Mouse (Mus musculus) kidney, embryonic 16.5 days (tissue): ENCODE data around the gene Atp2c1. TPM values are rescaled to one million over a fixed set of nuclear protein-coding genes. Genes with fewer than 3 reads are reported as not detected.

Source experiments
- ATAC-seq: fragments of 200-750 bp; cut with Nextera tagmentation; 2 replicates; pipeline ENCODE4 v1.8.0; 2017; ENCODE audit warnings: moderate TSS enrichment; ENCODE audit not compliant: low FRiP score, low TSS enrichment
- H3K27ac ChIP-seq: fragments of 300-500 bp; sonication (generic); 2 replicates; pipeline ENCODE4 v1.5.1; 2014; ENCODE audit warnings: low read length
- H3K27me3 ChIP-seq: fragments of 300-500 bp; sonication (generic); 2 replicates; pipeline ENCODE4 v1.6.1; 2014; ENCODE audit warnings: low read length, control low read depth, mixed read lengths; ENCODE audit not compliant: insufficient read depth
- H3K36me3 ChIP-seq: fragments of 300-500 bp; sonication (generic); 2 replicates; pipeline ENCODE4 v1.6.1; 2014; ENCODE audit warnings: low read length, control low read depth, mixed read lengths; ENCODE audit not compliant: insufficient read depth
- H3K4me1 ChIP-seq: fragments of 300-500 bp; sonication (generic); 2 replicates; pipeline ENCODE4 v1.6.1; 2014; ENCODE audit warnings: low read length, control low read depth, mixed read lengths; ENCODE audit not compliant: insufficient read depth
- H3K4me2 ChIP-seq: fragments of 300-500 bp; sonication (generic); replicated peaks from 2 replicates; pipeline ENCODE4 v1.6.1; 2014; ENCODE audit warnings: low read depth, low read length
- H3K4me3 ChIP-seq: fragments of 300-500 bp; sonication (generic); 2 replicates; pipeline ENCODE4 v1.5.1; 2014; ENCODE audit warnings: mild to moderate bottlenecking, low read length
- H3K9ac ChIP-seq: fragments of 300-500 bp; sonication (generic); replicated peaks from 2 replicates; pipeline ENCODE4 v1.6.1; 2014; ENCODE audit warnings: low read length
- H3K9me3 ChIP-seq: fragments of 300-500 bp; sonication (generic); 2 replicates; pipeline ENCODE4 v1.6.1; 2016; ENCODE audit warnings: low read length, control low read depth
- WGBS: fragments of 180-500 bp; shearing (Covaris S2); extraction: QIAGEN DNeasy Blood & Tissue Kit; methylation state at CpG from one replicate; pipeline ENCODE4 v1.1.7; 2014; 5-methylcytosine and 5-hydroxymethylcytosine counted together
- polyA plus RNA-seq: library from polyadenylated mRNA; unstranded; fragments of >200 nt; fragmentation: Nextera tagmentation; extraction: Ambion mirVana; gene quantifications from 2 replicates; pipeline ENCODE4 v1.2.1, GENCODE M21; 2015

Atp2c1 gene
- polyA plus RNA-seq, 1 experiment from 2014 or later: 76.3 TPM

DNA sequence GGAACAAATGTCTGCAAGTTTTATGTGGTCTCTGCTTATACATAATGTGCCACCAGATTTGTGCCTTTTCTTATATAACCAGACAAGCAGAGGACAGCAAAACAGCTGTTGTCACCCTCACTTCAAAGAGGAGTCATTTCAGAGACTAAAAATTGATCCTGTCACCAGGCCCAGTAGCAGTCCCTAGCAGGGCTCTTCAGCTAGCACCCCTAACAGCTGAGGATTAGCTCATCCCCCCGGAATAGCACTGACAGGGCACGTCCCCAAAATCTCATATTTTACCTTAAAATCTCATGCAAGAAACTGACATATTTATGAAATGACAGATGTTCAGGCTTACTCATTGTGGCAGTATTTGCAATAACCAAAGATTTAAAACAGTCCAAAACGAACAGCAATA is 149.5 kb downstream of the Atp2c1 start:
- Histone ChIP-seq H3K36me3 (no peaks in the 10 kb centered on the region), H3K9me3 (no peaks in the 10 kb centered on the region), H3K4me2 (no peak overlapping the region), H3K9ac (no peak overlapping the region), H3K27me3 (no peaks in the 10 kb centered on the region), H3K27ac (no peak overlapping the region), H3K4me3 (no peak overlapping the region), H3K4me1 (no peaks in the 10 kb centered on the region)
- no peak for ATAC-seq
- 68% methylated on average over 3 of the region's 3 CpGs for WGBS

DNA sequence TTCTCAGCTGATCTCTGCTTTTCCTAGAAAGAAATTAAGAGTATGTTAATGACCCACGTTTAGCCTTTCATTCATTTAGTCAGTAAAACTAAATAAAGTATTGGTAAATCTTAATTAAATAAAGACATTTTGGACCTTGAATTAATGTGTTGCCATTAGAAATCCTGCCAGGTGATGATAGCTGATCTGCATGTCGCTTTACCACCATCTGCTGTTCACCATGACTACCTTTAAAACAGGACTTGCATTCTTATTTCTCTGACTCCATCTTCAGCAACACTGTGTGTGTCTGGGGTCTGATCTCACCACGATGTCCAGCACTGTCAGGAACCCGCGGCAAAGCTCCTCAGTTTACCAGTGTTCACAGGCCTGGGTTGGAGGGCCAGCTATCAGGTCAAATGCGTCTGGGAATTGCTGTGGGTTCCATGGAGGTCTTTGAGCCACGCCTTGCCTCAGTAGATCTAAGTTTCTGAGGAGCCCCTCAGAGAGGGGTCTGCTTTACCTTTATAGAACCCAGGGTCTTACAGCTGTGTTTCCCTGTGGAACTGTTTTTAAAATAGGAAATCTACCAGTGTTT is 150.1 kb downstream of the Atp2c1 start:
- 82% methylated on average over 7 of the region's 7 CpGs for WGBS
- H3K4me2 ChIP-seq: no peak overlapping the region
- ATAC-seq: no peak
- no peak overlapping the region for H3K9ac ChIP-seq
- H3K27ac ChIP-seq: no peak overlapping the region
- H3K27me3 ChIP-seq: no peaks in the 10 kb centered on the region
- H3K4me3 ChIP-seq: no peak overlapping the region
- no peaks in the 10 kb centered on the region for H3K9me3 ChIP-seq
- no peaks in the 10 kb centered on the region for H3K36me3 ChIP-seq
- no peaks in the 10 kb centered on the region for H3K4me1 ChIP-seq

DNA sequence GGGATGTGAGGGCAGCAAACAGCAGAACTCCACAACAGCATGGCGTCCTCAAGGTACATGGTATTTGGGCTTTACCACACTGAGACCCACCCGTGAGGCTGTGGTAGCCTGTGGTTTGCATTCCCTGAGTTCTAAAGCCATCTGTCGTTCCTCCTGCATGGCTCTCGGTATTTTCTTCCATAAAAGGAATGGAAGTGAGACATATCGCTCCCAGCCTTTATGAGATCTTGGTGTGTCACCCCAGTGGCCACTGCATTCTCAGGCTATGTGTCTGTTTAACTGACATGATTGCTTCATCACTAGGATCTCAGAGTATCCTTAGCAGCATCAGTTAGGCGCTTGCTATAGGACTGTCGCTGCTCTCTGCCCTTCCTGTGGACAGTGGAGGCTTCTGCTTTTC is 150.7 kb downstream of the Atp2c1 start:
- no peak for ATAC-seq
- Histone ChIP-seq H3K36me3 (no peaks in the 10 kb centered on the region), H3K27me3 (no peaks in the 10 kb centered on the region), H3K27ac (no peak overlapping the region), H3K9me3 (no peaks in the 10 kb centered on the region), H3K9ac (no peak overlapping the region), H3K4me1 (no peaks in the 10 kb centered on the region), H3K4me3 (no peak overlapping the region), H3K4me2 (no peak overlapping the region)
- WGBS: 72% methylated on average over 7 of the region's 7 CpGs

DNA sequence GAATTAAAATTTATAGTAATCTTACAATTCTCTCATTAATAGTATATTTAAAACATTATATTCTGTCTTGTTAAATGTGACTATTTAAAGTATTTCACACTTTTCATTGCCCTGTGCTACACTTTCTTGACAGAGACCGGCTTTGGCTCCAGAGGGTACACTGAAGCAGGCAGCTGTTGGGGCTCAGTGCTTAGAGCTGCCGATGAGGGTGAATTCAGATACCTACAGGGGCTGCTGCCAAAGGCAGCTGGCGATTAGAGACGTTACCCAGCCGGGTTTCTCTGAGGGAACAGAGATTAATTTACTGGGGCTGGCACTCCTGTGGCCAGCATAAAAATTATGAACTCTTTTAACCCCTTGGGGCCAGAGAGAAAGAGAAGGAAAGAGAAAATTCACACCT is 152.8 kb downstream of the Atp2c1 start:
- no peak for ATAC-seq
- Histone ChIP-seq H3K4me1 (no peaks in the 10 kb centered on the region), H3K27me3 (no peaks in the 10 kb centered on the region), H3K4me2 (no peak overlapping the region), H3K9me3 (no peaks in the 10 kb centered on the region), H3K4me3 (no peak overlapping the region), H3K27ac (no peak overlapping the region), H3K36me3 (no peaks in the 10 kb centered on the region), H3K9ac (no peak overlapping the region)
- 50% methylated on average over 5 of the region's 5 CpGs for WGBS

DNA sequence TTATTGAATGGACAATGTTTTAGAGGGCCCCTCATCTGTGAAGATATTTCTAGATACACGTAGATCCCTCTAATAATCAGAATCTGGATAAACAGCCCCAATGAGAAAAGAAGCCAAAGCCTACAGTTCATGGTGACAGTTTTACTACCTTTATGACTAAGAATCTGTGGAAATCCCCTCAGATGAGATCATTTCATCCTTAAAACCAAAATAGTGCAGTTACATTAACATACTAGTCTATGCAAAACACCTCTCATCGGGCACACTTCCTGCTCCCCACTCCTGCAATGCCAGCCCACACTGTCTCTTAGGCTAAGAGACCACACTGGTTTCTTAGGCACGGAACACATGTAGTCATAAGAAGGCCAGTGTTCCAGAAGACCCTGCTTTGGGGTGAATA is 158.5 kb downstream of the Atp2c1 start:
- WGBS: 77% methylated on average over 3 of the region's 3 CpGs
- no peak for ATAC-seq
- Histone ChIP-seq H3K4me1 (no peaks in the 10 kb centered on the region), H3K4me3 (no peak overlapping the region), H3K9ac (no peak overlapping the region), H3K4me2 (no peak overlapping the region), H3K27me3 (no peaks in the 10 kb centered on the region), H3K27ac (no peak overlapping the region), H3K9me3 (no peaks in the 10 kb centered on the region), H3K36me3 (no peaks in the 10 kb centered on the region)

DNA sequence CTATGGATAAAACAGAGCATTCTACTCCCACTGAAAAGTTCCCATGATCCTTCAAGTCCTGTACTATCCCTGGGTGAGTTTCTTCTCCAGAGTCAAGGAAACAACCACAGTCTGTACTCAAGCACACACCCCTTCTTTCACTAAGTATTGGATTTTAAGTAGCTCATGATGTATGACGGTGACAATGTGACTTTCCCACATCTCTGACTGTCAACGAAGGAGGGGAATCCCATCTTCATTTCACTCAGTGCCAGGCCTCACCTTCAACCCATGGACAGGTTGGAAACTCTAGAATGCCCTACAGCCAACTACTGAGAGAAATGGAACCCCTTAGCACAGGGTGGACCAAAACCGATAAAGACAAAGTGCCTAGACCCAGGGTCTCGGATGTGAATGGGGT is 160.9 kb downstream of the Atp2c1 start:
- H3K27ac ChIP-seq: no peak overlapping the region
- ATAC-seq: no peak
- no peaks in the 10 kb centered on the region for H3K27me3 ChIP-seq
- no peaks in the 10 kb centered on the region for H3K4me1 ChIP-seq
- H3K36me3 ChIP-seq: no peaks in the 10 kb centered on the region
- H3K9ac ChIP-seq: no peak overlapping the region
- WGBS: 88% methylated on average over 4 of the region's 4 CpGs
- H3K9me3 ChIP-seq: no peaks in the 10 kb centered on the region
- H3K4me3 ChIP-seq: no peak overlapping the region
- no peak overlapping the region for H3K4me2 ChIP-seq

DNA sequence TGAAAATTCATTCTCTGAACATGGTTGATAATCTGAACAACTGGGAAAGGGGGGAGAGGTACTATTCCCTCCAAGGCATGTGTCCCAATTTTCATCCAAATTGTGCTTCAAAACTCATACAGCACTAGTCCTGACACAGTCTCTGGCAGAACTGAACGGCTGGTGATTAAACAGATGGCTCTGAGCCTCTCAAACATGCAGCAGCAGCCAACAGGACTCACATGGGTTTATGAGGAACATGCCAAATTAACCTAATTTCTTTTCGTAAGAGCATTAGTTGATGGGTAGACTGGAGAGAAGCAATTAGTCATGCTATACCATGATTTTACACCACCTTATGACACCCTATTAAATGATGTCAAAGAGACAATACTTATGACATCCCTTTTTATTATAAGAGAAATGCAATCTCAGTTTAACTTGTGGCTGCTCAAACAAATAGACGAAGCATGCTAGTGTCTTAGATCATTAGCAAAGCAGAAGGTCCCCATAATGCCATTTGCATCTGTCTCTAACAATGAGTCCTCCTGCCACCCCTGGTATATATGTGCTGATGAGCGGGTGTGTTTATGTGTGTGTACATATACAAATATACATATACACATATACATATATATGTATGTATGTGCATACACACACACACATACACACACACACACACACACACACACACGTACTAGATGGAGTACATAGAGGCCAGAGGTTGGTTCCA is 163.4 kb downstream of the Atp2c1 start:
- H3K36me3 ChIP-seq: no peaks in the 10 kb centered on the region

DNA sequence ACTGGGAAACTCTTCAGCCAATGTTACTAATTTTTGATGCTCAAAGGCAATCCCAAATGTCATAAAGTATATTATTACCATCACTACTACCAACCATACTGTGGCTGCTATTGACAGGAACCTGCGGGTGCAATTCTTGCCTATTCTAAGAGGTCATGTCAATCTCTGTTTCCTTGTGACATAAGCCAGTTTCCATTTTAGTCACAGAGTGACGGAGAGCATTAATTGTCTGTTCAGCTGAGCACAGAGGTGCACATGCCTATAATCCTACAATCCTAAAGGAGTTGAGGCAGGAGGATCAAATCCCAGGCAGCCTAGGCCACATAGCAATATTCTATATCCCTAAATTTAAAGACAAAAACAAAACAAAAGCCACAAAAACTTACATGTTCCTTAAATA is 164.9 kb downstream of the Atp2c1 start:
- WGBS: 80% methylated on average over 2 of the region's 2 CpGs
- no peaks in the 10 kb centered on the region for H3K4me1 ChIP-seq
- H3K27ac ChIP-seq: no peak overlapping the region
- H3K4me2 ChIP-seq: no peak overlapping the region
- ATAC-seq: no peak
- H3K36me3 ChIP-seq: no peaks in the 10 kb centered on the region
- no peaks in the 10 kb centered on the region for H3K27me3 ChIP-seq
- H3K4me3 ChIP-seq: no peak overlapping the region
- H3K9ac ChIP-seq: no peak overlapping the region
- H3K9me3 ChIP-seq: no peaks in the 10 kb centered on the region

More for the DNA sequence above, 163.4 kb downstream of the Atp2c1 start:
- 85% methylated on average over 5 of the region's 5 CpGs for WGBS
- Histone ChIP-seq H3K27me3 (no peaks in the 10 kb centered on the region), H3K4me2 (no peak overlapping the region), H3K4me3 (no peak overlapping the region), H3K4me1 (no peaks in the 10 kb centered on the region), H3K9me3 (no peaks in the 10 kb centered on the region), H3K27ac (no peak overlapping the region), H3K9ac (no peak overlapping the region)
- no peak for ATAC-seq

Other genes starting within 250 kb of the Atp2c1 start
- 13.1 and 15.1 TPM in 2 replicates for gene Aste1, start 131.9 kb downstream of the Atp2c1 start, polyA plus RNA-seq
- 0.60 and 0.67 TPM in 2 replicates for gene Nek11, start 131.8 kb downstream of the Atp2c1 start, polyA plus RNA-seq
- gene Pik3r4, start 115.7 kb upstream of the Atp2c1 start, polyA plus RNA-seq: 24.1 and 24.2 TPM in 2 replicates